Mouse (Mus musculus) liver, embryonic 14 days (tissue): Measurements from ENCODE around the gene Rab9b. TPM values are rescaled to one million over a fixed set of nuclear protein-coding genes. Genes with fewer than 3 reads are reported as not detected.

Experiments used
- polyA plus RNA-seq: library from polyadenylated mRNA; depleted of rRNA; stranded (reverse); fragments of >200 nt; gene quantifications from 2 replicates; pipeline ENCODE4 v1.2.3, GENCODE M21; 2012; rRNA removed

Rab9b gene
- 0.01 TPM in 2 replicates for polyA plus RNA-seq

GRCm38 (mm10) chrX:136868061-136869040, at the start of gene Rab9b:
TSS of gene Rab9b (minus strand) at chrX:136868755.

DNA sequence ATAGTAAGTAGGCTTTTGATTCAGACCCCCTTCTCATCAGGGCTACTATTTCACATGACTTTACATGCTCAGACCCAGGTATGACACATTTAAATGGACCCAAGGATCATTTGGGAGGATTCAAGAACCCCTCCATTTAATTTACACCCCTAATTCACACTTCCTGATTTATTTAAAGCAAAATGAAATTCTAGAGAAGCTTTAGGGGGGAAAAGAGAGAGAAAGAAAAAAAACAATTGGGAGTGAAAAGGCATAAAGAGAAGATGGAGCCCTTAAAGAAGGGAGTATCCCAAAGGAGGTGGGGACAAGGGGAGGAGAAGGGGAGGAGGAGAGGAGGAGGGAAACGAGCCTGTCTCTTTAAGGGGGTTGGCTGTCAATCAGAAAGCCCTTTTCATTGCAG, 46.2 kb downstream of the Rab9b start, which contains the start of gene Plp1:
Plp1 (plus strand) TSS at position 301 of the 400 bp plus-strand sequence.

Other genes with a start within 250 kb of the Rab9b start
- 0.47 and 0.61 TPM in 2 replicates for gene Tceal1, start 160.8 kb downstream of the Rab9b start, polyA plus RNA-seq
- gene Morf4l2, start 125.1 kb downstream of the Rab9b start, polyA plus RNA-seq = 122 and 139 TPM in 2 replicates
- gene Glra4, start 88.6 kb downstream of the Rab9b start, polyA plus RNA-seq = not detected in 2 replicates
- 0.78 and 0.81 TPM in 2 replicates for gene Plp1, start 46.1 kb downstream of the Rab9b start, polyA plus RNA-seq
- not detected in 2 replicates for gene H2bfm, start 58.6 kb upstream of the Rab9b start, polyA plus RNA-seq
- 2.6 and 3.6 TPM in 2 replicates for gene Tmsb15b2, start 106.7 kb upstream of the Rab9b start, polyA plus RNA-seq
- gene Tmsb15l, start 108.1 kb upstream of the Rab9b start, polyA plus RNA-seq = 1.2 and 1.3 TPM in 2 replicates
- 1.2 and 1.7 TPM in 2 replicates for gene Tmsb15b1, start 108.1 kb upstream of the Rab9b start, polyA plus RNA-seq
- gene Zcchc18, start 124.4 kb upstream of the Rab9b start, polyA plus RNA-seq = 0.02 and 0.09 TPM in 2 replicates
- 1.6 TPM in 2 replicates for gene Slc25a53, start 169.5 kb upstream of the Rab9b start, polyA plus RNA-seq
- gene Fam199x, start 180.8 kb upstream of the Rab9b start, polyA plus RNA-seq = 0.44 and 0.59 TPM in 2 replicates